Mouse (Mus musculus): ENCODE data around the gene Stra6. TPM values are rescaled to one million over a fixed set of nuclear protein-coding genes. Genes with fewer than 3 reads are reported as not detected.

Gene Stra6
- polyA plus RNA-seq, 1 experiment from 2014 or later, result 38.0 TPM

DNA sequence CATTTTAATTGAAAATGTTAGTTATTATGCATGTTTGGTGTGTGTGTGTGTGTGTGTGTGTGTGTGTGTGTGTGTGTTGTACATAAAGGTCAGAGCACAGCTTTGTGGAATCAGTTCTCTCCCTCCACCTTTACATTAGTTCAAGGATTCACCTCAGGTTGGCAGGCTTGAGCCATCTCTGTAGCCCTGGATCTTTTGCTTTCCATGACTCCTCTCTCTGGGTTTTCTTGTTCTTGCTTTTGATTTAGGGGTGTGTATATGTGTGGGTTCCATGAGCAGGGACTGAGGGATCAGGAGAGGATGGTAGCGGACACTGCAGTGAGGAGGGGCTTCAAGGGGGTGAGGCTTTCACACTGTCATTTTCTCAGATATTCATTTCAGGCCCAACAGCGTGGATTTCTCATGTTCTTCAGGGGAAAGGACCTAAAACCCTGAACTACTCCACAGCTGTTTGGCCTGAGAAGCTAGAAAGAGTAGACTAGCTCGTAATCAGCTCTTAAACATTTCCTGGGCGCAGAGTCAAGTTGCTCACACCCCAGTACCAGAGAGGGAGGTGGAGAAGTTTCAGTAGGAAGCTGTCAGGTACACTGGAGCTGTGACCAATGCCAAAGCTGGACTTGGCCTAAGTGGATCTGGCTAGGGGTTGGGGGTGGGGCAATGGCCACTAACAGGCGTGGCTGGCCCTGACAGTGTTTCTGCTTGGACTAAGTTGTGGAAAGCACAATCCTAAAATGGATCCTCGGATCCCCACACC lies 2.6 kb downstream of the Stra6 start:
- Histone ChIP-seq H3K9me3 (replicated peaks; ENCODE audit: control insufficient read depth, low read length) (no peaks in the 10 kb centered on the region), H3K36me3 (replicated peaks; ENCODE audit: control insufficient read depth, insufficient read depth, low read depth, low read length) (no peaks in the 10 kb centered on the region), H3K4me1 (ENCODE audit: control insufficient read depth, insufficient read depth, low read length) (no peaks in the 10 kb centered on the region), H3K27me3 (ENCODE audit: control insufficient read depth, insufficient read depth, low read length) (no peaks in the 10 kb centered on the region; the same call in 1 of the 2 replicates), H3K4me2 (ENCODE audit: low read depth, low read length) (no peak overlapping the region), H3K9ac (replicated peaks; ENCODE audit: low read length) (no peak overlapping the region), H3K4me3 (ENCODE audit: low read depth, low read length) (no peak overlapping the region), H3K27ac (replicated peaks; ENCODE audit: low read depth, low read length) (no peak overlapping the region)
- 81% methylated on average over 6 of the region's 6 CpGs for WGBS
- DNase-seq (ENCODE audit: low spot score) (no peak), ATAC-seq (replicated peaks; ENCODE audit: insufficient number of reproducible peaks, low FRiP score, low TSS enrichment, low read depth) (no peak)

DNA sequence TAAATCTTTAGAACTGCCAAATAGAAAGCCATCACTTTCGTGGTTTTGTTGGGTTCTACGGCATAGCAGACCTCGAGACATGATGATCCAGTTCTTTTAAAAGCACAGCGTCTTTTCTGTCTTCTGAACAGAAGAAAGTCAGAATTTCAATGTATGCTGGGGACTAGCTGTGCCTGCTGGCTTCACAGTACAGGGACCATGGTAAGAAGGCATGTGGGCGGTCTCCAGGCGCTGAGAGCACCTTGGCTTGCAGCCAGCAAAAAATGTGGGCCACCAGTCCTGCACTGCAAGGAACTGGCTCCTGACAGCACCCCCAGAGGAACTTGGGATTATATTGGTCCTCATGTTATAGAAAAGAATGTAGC lies 3.1 kb downstream of the Stra6 start:
- Histone ChIP-seq H3K27ac (replicated peaks; ENCODE audit: low read depth, low read length) (no peak overlapping the region), H3K4me3 (ENCODE audit: low read depth, low read length) (no peak overlapping the region), H3K27me3 (ENCODE audit: control insufficient read depth, insufficient read depth, low read length) (no peaks in the 10 kb centered on the region), H3K36me3 (replicated peaks; ENCODE audit: control insufficient read depth, insufficient read depth, low read depth, low read length) (no peaks in the 10 kb centered on the region), H3K9ac (replicated peaks; ENCODE audit: low read length) (no peak overlapping the region), H3K9me3 (replicated peaks; ENCODE audit: control insufficient read depth, low read length) (no peaks in the 10 kb centered on the region), H3K4me2 (ENCODE audit: low read depth, low read length) (no peak overlapping the region), H3K4me1 (ENCODE audit: control insufficient read depth, insufficient read depth, low read length) (no peaks in the 10 kb centered on the region)
- WGBS, result 85% methylated on average over 6 of the region's 6 CpGs
- ATAC-seq (replicated peaks; ENCODE audit: insufficient number of reproducible peaks, low FRiP score, low TSS enrichment, low read depth) (no peak), DNase-seq (ENCODE audit: low spot score) (no peak)

DNA sequence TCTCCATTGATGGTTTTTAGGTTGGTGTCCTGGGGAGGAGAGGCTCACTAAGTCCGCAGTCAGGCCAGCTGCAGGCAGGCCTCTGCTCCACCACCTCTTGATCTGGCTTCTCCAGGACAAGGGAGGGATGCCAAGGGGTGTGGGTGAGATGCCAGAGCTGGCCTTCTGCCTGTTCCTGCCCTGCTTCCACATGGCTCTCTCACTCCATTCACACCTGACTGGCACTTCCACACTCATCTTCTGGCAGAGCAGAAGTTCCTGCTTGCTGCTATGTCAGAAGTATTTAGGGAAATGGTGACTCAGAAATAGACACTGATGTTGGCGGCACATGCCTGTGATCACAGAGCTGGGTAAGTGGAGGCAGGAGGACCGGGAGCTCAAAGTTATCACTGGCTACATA lies 4.0 kb downstream of the Stra6 start:
- H3K4me3 ChIP-seq (ENCODE audit: low read depth, low read length), result no peak overlapping the region
- no peaks in the 10 kb centered on the region for H3K4me1 ChIP-seq (ENCODE audit: control insufficient read depth, insufficient read depth, low read length)
- 79% methylated on average over 3 of the region's 3 CpGs for WGBS
- ATAC-seq (replicated peaks; ENCODE audit: insufficient number of reproducible peaks, low FRiP score, low TSS enrichment, low read depth), result no peak
- H3K9ac ChIP-seq (replicated peaks; ENCODE audit: low read length), result no peak overlapping the region
- H3K36me3 ChIP-seq (replicated peaks; ENCODE audit: control insufficient read depth, insufficient read depth, low read depth, low read length), result no peaks in the 10 kb centered on the region
- H3K4me2 ChIP-seq (ENCODE audit: low read depth, low read length), result no peak overlapping the region
- no peaks in the 10 kb centered on the region for H3K27me3 ChIP-seq (ENCODE audit: control insufficient read depth, insufficient read depth, low read length)
- no peak for DNase-seq (ENCODE audit: low spot score)
- H3K9me3 ChIP-seq (replicated peaks; ENCODE audit: control insufficient read depth, low read length), result no peaks in the 10 kb centered on the region
- H3K27ac ChIP-seq (replicated peaks; ENCODE audit: low read depth, low read length), result no peak overlapping the region

DNA sequence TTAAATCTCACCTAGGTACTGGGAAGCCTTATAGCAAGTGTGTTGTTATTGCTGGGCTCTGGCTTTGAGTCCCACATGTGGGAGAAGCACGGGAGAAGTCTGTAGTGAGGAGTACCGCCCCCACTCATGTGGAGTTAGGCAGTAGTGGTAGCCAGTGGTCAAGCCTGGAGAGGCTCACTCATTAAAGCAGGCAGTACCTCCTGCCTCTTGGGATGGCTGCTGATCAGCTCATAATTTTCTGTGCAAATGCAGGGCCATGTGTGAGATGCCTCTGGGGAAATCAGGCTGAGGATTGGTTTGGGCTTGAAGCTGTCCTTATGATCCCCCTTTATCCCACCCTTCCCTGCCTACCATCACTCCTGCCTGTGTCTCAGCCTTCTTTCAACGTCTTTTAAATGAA lies 11.0 kb downstream of the Stra6 start:
- no peaks in the 10 kb centered on the region for H3K27me3 ChIP-seq (ENCODE audit: control insufficient read depth, insufficient read depth, low read length)
- 59% methylated on average over 3 of the region's 3 CpGs for WGBS

DNA sequence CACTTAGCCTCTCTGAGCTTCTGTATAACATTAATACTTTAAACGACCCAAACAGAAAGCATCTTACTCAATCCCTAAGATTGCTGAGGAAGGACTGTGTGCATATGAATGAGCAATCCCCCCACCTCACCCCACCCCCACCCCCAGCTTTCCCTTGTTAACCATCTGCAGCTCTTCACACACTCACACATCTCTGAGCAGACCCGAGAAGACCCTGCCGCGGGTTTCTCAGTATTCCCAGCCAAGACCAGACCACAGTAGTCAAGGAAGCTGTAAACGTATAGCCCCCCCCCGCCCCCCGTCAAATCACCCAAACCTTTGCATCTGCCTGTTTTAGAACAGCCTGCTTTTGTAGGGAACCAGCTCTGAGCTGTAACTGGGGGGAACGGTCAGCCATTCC lies 21.0 kb downstream of the Stra6 start:
- H3K9me3 ChIP-seq (replicated peaks; ENCODE audit: control insufficient read depth, low read length), result no peaks in the 10 kb centered on the region
- ATAC-seq (replicated peaks; ENCODE audit: insufficient number of reproducible peaks, low FRiP score, low TSS enrichment, low read depth) (no peak), DNase-seq (ENCODE audit: low spot score) (no peak)
- H3K27ac ChIP-seq (replicated peaks; ENCODE audit: low read depth, low read length), result no peak overlapping the region
- H3K9ac ChIP-seq (replicated peaks; ENCODE audit: low read length), result no peak overlapping the region
- WGBS, result 17% methylated on average over 8 of the region's 8 CpGs
- H3K4me3 ChIP-seq (ENCODE audit: low read depth, low read length), result no peak overlapping the region
- H3K36me3 ChIP-seq (replicated peaks; ENCODE audit: control insufficient read depth, insufficient read depth, low read depth, low read length), result no peaks in the 10 kb centered on the region
- H3K4me2 ChIP-seq (ENCODE audit: low read depth, low read length), result no peak overlapping the region
- peaks cover 5% of the 10 kb centered on the region; the same call in 1 of the 2 replicates for H3K4me1 ChIP-seq (ENCODE audit: control insufficient read depth, insufficient read depth, low read length)
- H3K27me3 ChIP-seq (ENCODE audit: control insufficient read depth, insufficient read depth, low read length), result no peaks in the 10 kb centered on the region

More for the DNA sequence above, 11.0 kb downstream of the Stra6 start:
- no peaks in the 10 kb centered on the region for H3K36me3 ChIP-seq (replicated peaks; ENCODE audit: control insufficient read depth, insufficient read depth, low read depth, low read length)
- no peak overlapping the region for H3K4me2 ChIP-seq (ENCODE audit: low read depth, low read length)
- no peak overlapping the region for H3K9ac ChIP-seq (replicated peaks; ENCODE audit: low read length)
- DNase-seq (ENCODE audit: low spot score), result no peak
- H3K27ac ChIP-seq (replicated peaks; ENCODE audit: low read depth, low read length), result no peak overlapping the region; the same call in 1 of the 2 replicates
- ATAC-seq (replicated peaks; ENCODE audit: insufficient number of reproducible peaks, low FRiP score, low TSS enrichment, low read depth), result no peak
- H3K4me1 ChIP-seq (ENCODE audit: control insufficient read depth, insufficient read depth, low read length), result no peaks in the 10 kb centered on the region
- H3K9me3 ChIP-seq (replicated peaks; ENCODE audit: control insufficient read depth, low read length), result no peaks in the 10 kb centered on the region
- H3K4me3 ChIP-seq (ENCODE audit: low read depth, low read length), result no peak overlapping the region

DNA sequence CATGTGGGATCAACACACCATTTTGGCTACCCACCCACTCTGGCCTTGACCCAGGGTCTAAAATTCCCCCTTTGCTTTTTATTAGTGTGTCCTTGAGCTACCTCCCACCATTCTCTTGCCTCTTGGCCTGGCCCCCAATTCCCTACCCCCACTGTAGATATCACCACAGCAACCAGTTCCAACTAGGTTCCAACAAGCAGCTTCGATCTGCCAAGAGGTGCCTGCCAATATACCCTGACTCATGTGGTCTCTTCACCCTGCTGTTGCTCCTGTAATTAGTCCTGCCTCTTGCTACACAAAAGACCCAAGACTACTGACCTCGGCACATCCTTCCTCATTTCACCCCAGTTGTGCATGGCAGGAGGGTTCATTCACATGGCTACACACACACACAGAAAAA lies 21.5 kb downstream of the Stra6 start:
- Histone ChIP-seq H3K9ac (replicated peaks; ENCODE audit: low read length) (no peak overlapping the region), H3K4me1 (ENCODE audit: control insufficient read depth, insufficient read depth, low read length) (peaks cover 5% of the 10 kb centered on the region; the same call in 1 of the 2 replicates), H3K4me3 (ENCODE audit: low read depth, low read length) (no peak overlapping the region), H3K9me3 (replicated peaks; ENCODE audit: control insufficient read depth, low read length) (no peaks in the 10 kb centered on the region), H3K27me3 (ENCODE audit: control insufficient read depth, insufficient read depth, low read length) (no peaks in the 10 kb centered on the region), H3K4me2 (ENCODE audit: low read depth, low read length) (no peak overlapping the region), H3K27ac (replicated peaks; ENCODE audit: low read depth, low read length) (no peak overlapping the region), H3K36me3 (replicated peaks; ENCODE audit: control insufficient read depth, insufficient read depth, low read depth, low read length) (no peaks in the 10 kb centered on the region)
- 30% methylated on average over 2 of the region's 2 CpGs for WGBS
- no peak for ATAC-seq (replicated peaks; ENCODE audit: insufficient number of reproducible peaks, low FRiP score, low TSS enrichment, low read depth)
- DNase-seq (ENCODE audit: low spot score), result no peak

DNA sequence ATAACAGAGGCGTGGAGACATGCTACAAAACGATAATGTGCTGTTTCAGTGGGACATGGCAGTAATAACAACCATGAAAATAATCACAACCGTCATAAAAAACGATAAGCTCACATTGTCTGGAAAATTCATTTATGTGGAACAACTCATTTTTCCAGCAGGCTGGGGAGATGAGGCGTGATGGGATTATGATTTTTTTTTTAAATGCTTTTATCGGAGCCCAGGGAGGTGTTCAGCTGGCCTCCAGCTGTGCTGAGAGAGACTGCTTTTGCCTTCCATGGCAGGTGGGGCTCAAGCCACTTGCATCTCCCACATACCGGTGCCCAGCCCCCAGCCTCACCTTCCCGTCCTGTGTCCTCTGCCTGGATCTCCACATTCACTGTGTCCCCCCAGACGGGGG lies 22.6 kb downstream of the Stra6 start:
- no peak overlapping the region for H3K9ac ChIP-seq (replicated peaks; ENCODE audit: low read length)
- no peaks in the 10 kb centered on the region for H3K9me3 ChIP-seq (replicated peaks; ENCODE audit: control insufficient read depth, low read length)
- WGBS, result 35% methylated on average over 9 of the region's 9 CpGs
- H3K4me3 ChIP-seq (ENCODE audit: low read depth, low read length), result no peak overlapping the region
- no peak overlapping the region for H3K4me2 ChIP-seq (ENCODE audit: low read depth, low read length)
- DNase-seq (ENCODE audit: low spot score) (no peak), ATAC-seq (replicated peaks; ENCODE audit: insufficient number of reproducible peaks, low FRiP score, low TSS enrichment, low read depth) (no peak)
- H3K27ac ChIP-seq (replicated peaks; ENCODE audit: low read depth, low read length), result no peak overlapping the region
- H3K36me3 ChIP-seq (replicated peaks; ENCODE audit: control insufficient read depth, insufficient read depth, low read depth, low read length), result no peaks in the 10 kb centered on the region
- H3K27me3 ChIP-seq (ENCODE audit: control insufficient read depth, insufficient read depth, low read length), result no peaks in the 10 kb centered on the region
- H3K4me1 ChIP-seq (ENCODE audit: control insufficient read depth, insufficient read depth, low read length), result peaks cover 5% of the 10 kb centered on the region; the same call in 1 of the 2 replicates

DNA sequence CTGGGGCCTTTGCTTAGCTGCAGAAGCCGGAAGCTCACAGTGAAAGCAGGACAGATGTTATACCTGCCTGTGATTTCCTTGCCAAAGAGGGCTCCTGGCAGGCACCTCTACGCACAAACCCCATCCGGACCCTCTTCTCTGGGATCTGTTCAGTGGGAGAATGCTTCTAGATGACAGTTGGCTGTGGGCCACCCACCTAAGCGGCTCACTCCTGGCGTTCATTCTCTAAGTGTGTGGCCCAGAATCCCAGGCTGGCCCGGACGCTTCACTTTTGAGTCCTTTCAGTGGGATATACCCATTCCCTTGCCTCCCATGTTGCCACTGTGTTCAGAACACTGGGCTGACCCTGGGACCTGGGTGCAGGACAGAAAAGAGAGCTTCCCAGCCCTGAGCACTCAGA lies 23.3 kb downstream of the Stra6 start:
- H3K36me3 ChIP-seq (replicated peaks; ENCODE audit: control insufficient read depth, insufficient read depth, low read depth, low read length), result no peaks in the 10 kb centered on the region
- 64% methylated on average over 7 of the region's 7 CpGs for WGBS
- H3K4me2 ChIP-seq (ENCODE audit: low read depth, low read length), result no peak overlapping the region
- H3K27ac ChIP-seq (replicated peaks; ENCODE audit: low read depth, low read length), result no peak overlapping the region
- ATAC-seq (replicated peaks; ENCODE audit: insufficient number of reproducible peaks, low FRiP score, low TSS enrichment, low read depth) (no peak), DNase-seq (ENCODE audit: low spot score) (no peak)
- H3K4me1 ChIP-seq (ENCODE audit: control insufficient read depth, insufficient read depth, low read length), result peaks cover 5% of the 10 kb centered on the region; the same call in 1 of the 2 replicates
- no peak overlapping the region for H3K9ac ChIP-seq (replicated peaks; ENCODE audit: low read length)
- H3K27me3 ChIP-seq (ENCODE audit: control insufficient read depth, insufficient read depth, low read length), result no peaks in the 10 kb centered on the region
- H3K4me3 ChIP-seq (ENCODE audit: low read depth, low read length), result no peak overlapping the region
- no peaks in the 10 kb centered on the region for H3K9me3 ChIP-seq (replicated peaks; ENCODE audit: control insufficient read depth, low read length)

Measured in embryonic facial prominence, embryonic 11.5 days (tissue).